ENCODE assay signal across 8 mouse cellular contexts in genomic region chr3:51416073-51416363, GRCm38 (mm10). TPM values are rescaled to one million over a fixed set of nuclear protein-coding genes. Genes with fewer than 3 reads are reported as not detected.
DNase-seq lines count a peak whose midpoint lies in the region; ATAC-seq and TF ChIP-seq lines count a peak whose summit lies in the region.

No protein-coding gene starts in this region.

- H3K27ac ChIP-seq in heart, adult 2 months, result peak overlapping the region; percentile 84
- H3K27ac ChIP-seq in forebrain, postnatal 0 days (ENCODE audit: low read depth, low read length), result peak overlapping the region; percentile 96

- peak; percentile 21; the same call in 1 of the 2 replicates for TF ChIP-seq CTCF in heart, adult 2 months (IDR thresholded peaks at IDR 0.05)
- no peak for TF ChIP-seq CTCF in E14TG2a.4 (conservative IDR thresholded peaks at IDR 0.05; ENCODE audit: low read length)
- peak; percentile 14; the same call in 1 of the 2 replicates for TF ChIP-seq CTCF in forebrain, postnatal 0 days (IDR thresholded peaks at IDR 0.05; ENCODE audit: low read depth)

- TF ChIP-seq EP300 in heart, adult 2 months (IDR thresholded peaks at IDR 0.05; ENCODE audit: insufficient read depth, low read depth, low read length), result no peak

- H3K4me2 ChIP-seq in forebrain, postnatal 0 days (ENCODE audit: low read depth), result peak overlapping the region; percentile 81

- WGBS in heart, adult 2 months, result under 1% methylated on average over 27 of the region's 30 CpGs
- WGBS in forebrain, postnatal 0 days, result under 1% methylated on average over 28 of the region's 30 CpGs

- intact Hi-C loops in heart, adult 2 months (cut with DNase I), result no loop called here

- DNase-seq in heart, adult 2 months, result no peak
- no peak for DNase-seq in heart, adult 8-10 months (ENCODE audit: low spot score)
- DNase-seq in forebrain, postnatal 0 days, result no peak
- no peak for DNase-seq in gastrocnemius, postnatal 25 days
- DNase-seq in thymus, postnatal 14 days, result no peak
- no peak for DNase-seq in cerebellum, adult 18-20 months

- no peaks in the 10 kb centered on the region for H3K9me3 ChIP-seq in E14TG2a.4 (ENCODE audit: low read length)
- H3K9me3 ChIP-seq in forebrain, postnatal 0 days (ENCODE audit: low read length), result no peaks in the 10 kb centered on the region

- H3K4me1 ChIP-seq in heart, adult 2 months (ENCODE audit: control insufficient read depth, insufficient read depth, low read length), result peaks cover 11% of the 10 kb centered on the region
- peaks cover 59% of the 10 kb centered on the region for H3K4me1 ChIP-seq in E14TG2a.4 (replicated peaks; ENCODE audit: low read depth, low read length)
- peaks cover 20% of the 10 kb centered on the region for H3K4me1 ChIP-seq in forebrain, postnatal 0 days (ENCODE audit: insufficient read depth)

- peak overlapping the region; percentile 68 for H3K4me3 ChIP-seq in heart, adult 2 months
- H3K4me3 ChIP-seq in E14TG2a.4 (replicated peaks; ENCODE audit: low read length), result peak overlapping the region; percentile 97
- peak overlapping the region; percentile 93 for H3K4me3 ChIP-seq in forebrain, postnatal 0 days (ENCODE audit: low read depth, low read length)

- H3K27me3 ChIP-seq in heart, adult 2 months (ENCODE audit: control insufficient read depth, insufficient read depth, low read length), result no peaks in the 10 kb centered on the region
- H3K27me3 ChIP-seq in E14TG2a.4 (ENCODE audit: insufficient read depth, low read length), result no peaks in the 10 kb centered on the region
- H3K27me3 ChIP-seq in forebrain, postnatal 0 days (ENCODE audit: insufficient read depth, low read length), result no peaks in the 10 kb centered on the region

- peak; percentile 60 for ATAC-seq in forebrain, postnatal 0 days
- peak; percentile 46 for ATAC-seq in megakaryocyte, adult 5-6 weeks (ENCODE audit: poor library complexity, severe bottlenecking)

- peaks cover 4% of the 10 kb centered on the region; the same call in 1 of the 2 replicates for H3K79me2 ChIP-seq in heart, adult 2 months (replicated peaks; ENCODE audit: control insufficient read depth, insufficient read depth, low read length)

- H3K36me3 ChIP-seq in heart, adult 2 months (ENCODE audit: control insufficient read depth, insufficient read depth, low read length), result peaks cover 16% of the 10 kb centered on the region
- peaks cover 38% of the 10 kb centered on the region for H3K36me3 ChIP-seq in E14TG2a.4 (ENCODE audit: insufficient read depth, low read length)
- no peaks in the 10 kb centered on the region for H3K36me3 ChIP-seq in forebrain, postnatal 0 days (ENCODE audit: insufficient read depth)

- peak overlapping the region; percentile 94 for H3K9ac ChIP-seq in heart, adult 2 months (ENCODE audit: low read depth, low read length)
- H3K9ac ChIP-seq in forebrain, postnatal 0 days, result peak overlapping the region; percentile 92

- no peak for TF ChIP-seq POLR2A in heart, adult 2 months (IDR thresholded peaks at IDR 0.05; ENCODE audit: insufficient read depth, low read depth, low read length)

RNA-seq across cellular contexts. Expression of gene Naa15, which starts 1.1 kb away (rescaled TPM):
- 10 to 100 TPM; 45.9 to 55.0 TPM for total RNA-seq in heart, adult 2 months (2021)
- 4.9 and 10.8 TPM in 2 replicates for polyA plus RNA-seq in heart, adult 2 months (2012; rRNA removed)
- 10 to 100 TPM; 44.6 to 56.5 (median 48.1) TPM for total RNA-seq in heart, adult 8-10 months (2022)
- 28.3 and 36.9 TPM in 2 replicates for total RNA-seq in forebrain, postnatal 0 days (2014; rRNA removed)
- polyA plus RNA-seq in forebrain, postnatal 0 days (2015; fragmentation: Nextera tagmentation; extraction: Ambion mirVana), result 21.4 and 29.7 TPM in 2 replicates
- 49.5 and 61.9 TPM in 2 replicates for total RNA-seq in megakaryocyte, adult 5-6 weeks (2015)
- total RNA-seq in megakaryocyte, adult 5-6 weeks (2017), result 50.3 and 66.1 TPM in 2 replicates
- total RNA-seq in gastrocnemius, postnatal 25 days (2021), result 10 to 100 TPM; 39.6 to 48.4 TPM

RNA-seq across cellular contexts. Expression of gene Ndufc1, which starts 7.2 kb away (rescaled TPM):
- total RNA-seq in heart, adult 2 months (2021), result 1,000 to 10,000 TPM; 1,555 to 1,819 TPM
- 526 and 770 TPM in 2 replicates for polyA plus RNA-seq in heart, adult 2 months (2012; rRNA removed)
- 1,000 to 10,000 TPM; 1,660 to 1,731 (median 1,722) TPM for total RNA-seq in heart, adult 8-10 months (2022)
- total RNA-seq in forebrain, postnatal 0 days (2014; rRNA removed), result 78.2 and 186 TPM in 2 replicates
- polyA plus RNA-seq in forebrain, postnatal 0 days (2015; fragmentation: Nextera tagmentation; extraction: Ambion mirVana), result 871 and 1,036 TPM in 2 replicates
- total RNA-seq in megakaryocyte, adult 5-6 weeks (2015), result 118 and 150 TPM in 2 replicates
- 46.2 and 78.2 TPM in 2 replicates for total RNA-seq in megakaryocyte, adult 5-6 weeks (2017)
- 1,000 to 10,000 TPM; 1,156 to 1,193 TPM for total RNA-seq in gastrocnemius, postnatal 25 days (2021)

RNA-seq across cellular contexts. Expression of gene Mgarp, which starts 19.5 kb away (rescaled TPM):
- under 1 TPM in 1 of 2 experiments, not detected in 1; 0.70 TPM for total RNA-seq in heart, adult 2 months (2021)
- 0.12 and 0.41 TPM in 2 replicates for polyA plus RNA-seq in heart, adult 2 months (2012; rRNA removed)
- total RNA-seq in heart, adult 8-10 months (2022), result under 1 TPM; 0.22 to 0.37 (median 0.26) TPM
- 0.54 and 0.67 TPM in 2 replicates for total RNA-seq in forebrain, postnatal 0 days (2014; rRNA removed)
- polyA plus RNA-seq in forebrain, postnatal 0 days (2015; fragmentation: Nextera tagmentation; extraction: Ambion mirVana), result 0.42 and 0.53 TPM in 2 replicates
- not detected in 2 replicates for total RNA-seq in megakaryocyte, adult 5-6 weeks (2015)
- not detected in 2 replicates for total RNA-seq in megakaryocyte, adult 5-6 weeks (2017)
- total RNA-seq in gastrocnemius, postnatal 25 days (2021), result not detected
